Mouse (Mus musculus) embryonic facial prominence, embryonic 14.5 days (tissue): ENCODE measurements at regions not wholly inside any gene's neighbourhood (a gene's known extent, or its start where the extent isn't known, plus 50 kb on each side); places are given as distances from the start of the nearest gene placed in this dataset.
A peak's percentile ranks its signal among the peaks of the same experiment; 100 is the strongest.

ENCODE experiments used
- ATAC-seq: fragments of 200-750 bp; cut with Nextera tagmentation; 2 replicates; pipeline ENCODE4 v1.8.0; 2017; ENCODE audit warnings: low read depth, moderate number of reproducible peaks, moderate TSS enrichment
- DNase-seq: peaks from one replicate; pipeline ENCODE4 v3.0.0-alpha.2; 2015; ENCODE audit warnings: low spot score
- H3K27ac ChIP-seq: fragments of 300-500 bp; sonication (generic); replicated peaks from 2 replicates; pipeline ENCODE4 v1.5.1; 2014; ENCODE audit warnings: low read depth, mild to moderate bottlenecking, low read length, moderate library complexity
- H3K27me3 ChIP-seq: fragments of 300-500 bp; sonication (generic); replicated peaks from 2 replicates; pipeline ENCODE4 v1.6.1; 2014; ENCODE audit warnings: low read length; ENCODE audit not compliant: control insufficient read depth, insufficient read depth
- H3K36me3 ChIP-seq: fragments of 300-500 bp; sonication (generic); 2 replicates; pipeline ENCODE4 v1.6.1; 2014; ENCODE audit warnings: low read length, mixed read lengths; ENCODE audit not compliant: control insufficient read depth, insufficient read depth
- H3K4me1 ChIP-seq: fragments of 300-500 bp; sonication (generic); 2 replicates; pipeline ENCODE4 v1.6.1; 2014; ENCODE audit warnings: antibody characterized with exemption, low read length; ENCODE audit not compliant: control insufficient read depth, insufficient read depth
- H3K4me2 ChIP-seq: fragments of 300-500 bp; sonication (generic); 2 replicates; pipeline ENCODE4 v1.6.1; 2014; ENCODE audit warnings: low read depth, mild to moderate bottlenecking, low read length, moderate library complexity, mixed read lengths
- H3K4me3 ChIP-seq: fragments of 300-500 bp; sonication (generic); 2 replicates; pipeline ENCODE4 v1.5.1; 2014; ENCODE audit warnings: low read depth, mild to moderate bottlenecking, low read length
- H3K9ac ChIP-seq: fragments of 300-500 bp; sonication (generic); 2 replicates; pipeline ENCODE4 v1.6.1; 2014; ENCODE audit warnings: low read depth, mild to moderate bottlenecking, low read length, moderate library complexity, mixed read lengths
- H3K9me3 ChIP-seq: fragments of 300-500 bp; sonication (generic); 2 replicates; pipeline ENCODE4 v1.6.1; 2016; ENCODE audit warnings: low read length; ENCODE audit not compliant: control insufficient read depth
- WGBS: fragments of 180-500 bp; shearing (Covaris S2); extraction: QIAGEN DNeasy Blood & Tissue Kit; methylation state at CpG from one replicate; pipeline ENCODE4 v1.1.7; 2014; 5-methylcytosine and 5-hydroxymethylcytosine counted together

GRCm38 (mm10) chr15:51105359-51106008, 2779.2 kb upstream of the Gm7489 start:
- Histone ChIP-seq H3K4me3 (no peak overlapping the region), H3K9ac (no peak overlapping the region), H3K9me3 (no peaks in the 10 kb centered on the region), H3K4me1 (peaks cover 4% of the 10 kb centered on the region; the same call in 1 of the 2 replicates), H3K27me3 (no peaks in the 10 kb centered on the region), H3K27ac (no peak overlapping the region), H3K4me2 (no peak overlapping the region), H3K36me3 (no peaks in the 10 kb centered on the region)
- WGBS = 71% methylated on average over 17 of the region's 17 CpGs
- DNase-seq = no peak
- ATAC-seq = no peak

- no peak overlapping the region for H3K9ac ChIP-seq
- DNase-seq (no peak), ATAC-seq (no peak)
- H3K27ac ChIP-seq = no peak overlapping the region
- no peaks in the 10 kb centered on the region for H3K4me1 ChIP-seq
- no peak overlapping the region for H3K4me3 ChIP-seq
- no peaks in the 10 kb centered on the region for H3K36me3 ChIP-seq
- H3K4me2 ChIP-seq = no peak overlapping the region
- no peaks in the 10 kb centered on the region for H3K27me3 ChIP-seq
- H3K9me3 ChIP-seq = no peaks in the 10 kb centered on the region
- WGBS = 79% methylated on average over 3 of the region's 3 CpGs
Measured at GRCm38 (mm10) chr15:51110186-51110585, 2774.5 kb upstream of the Gm7489 start.

- H3K9me3 ChIP-seq = no peaks in the 10 kb centered on the region
- no peak overlapping the region for H3K9ac ChIP-seq
- H3K36me3 ChIP-seq = no peaks in the 10 kb centered on the region
- no peak overlapping the region for H3K27ac ChIP-seq
- 0 out of 2 replicates have a peak, but pooled peaks cover 6% of the 10 kb centered on the region for H3K4me1 ChIP-seq
- H3K4me3 ChIP-seq = no peak overlapping the region
- no peaks in the 10 kb centered on the region for H3K27me3 ChIP-seq
- no peak overlapping the region for H3K4me2 ChIP-seq
- ATAC-seq = no peak
- 58% methylated on average over 2 of the region's 2 CpGs for WGBS
- DNase-seq = no peak
Measured at GRCm38 (mm10) chr15:51125896-51126295, 2758.8 kb upstream of the Gm7489 start.

GRCm38 (mm10) chr15:51131017-51131416, 2753.7 kb upstream of the Gm7489 start:
- Histone ChIP-seq H3K4me2 (no peak overlapping the region), H3K4me1 (no peaks in the 10 kb centered on the region), H3K4me3 (no peak overlapping the region), H3K9me3 (no peaks in the 10 kb centered on the region), H3K27ac (no peak overlapping the region), H3K27me3 (no peaks in the 10 kb centered on the region), H3K36me3 (no peaks in the 10 kb centered on the region), H3K9ac (no peak overlapping the region)
- 71% methylated on average over 4 of the region's 4 CpGs for WGBS
- DNase-seq = no peak
- no peak for ATAC-seq

GRCm38 (mm10) chr15:51136121-51136520, 2748.6 kb upstream of the Gm7489 start:
- H3K4me3 ChIP-seq = no peak overlapping the region
- no peak overlapping the region for H3K4me2 ChIP-seq
- no peak overlapping the region for H3K27ac ChIP-seq
- DNase-seq = peak; percentile 3
- peaks cover 4% of the 10 kb centered on the region for H3K4me1 ChIP-seq
- no peaks in the 10 kb centered on the region for H3K9me3 ChIP-seq
- WGBS = 83% methylated on average over 1 of the region's 1 CpGs
- H3K27me3 ChIP-seq = no peaks in the 10 kb centered on the region
- no peak overlapping the region for H3K9ac ChIP-seq
- no peaks in the 10 kb centered on the region for H3K36me3 ChIP-seq
- ATAC-seq = no peak

- ATAC-seq (no peak), DNase-seq (peak; percentile 30)
- WGBS = 64% methylated on average over 4 of the region's 4 CpGs
- Histone ChIP-seq H3K9ac (no peak overlapping the region), H3K27ac (no peak overlapping the region), H3K4me1 (peaks cover 4% of the 10 kb centered on the region), H3K4me2 (no peak overlapping the region), H3K36me3 (no peaks in the 10 kb centered on the region), H3K4me3 (no peak overlapping the region), H3K9me3 (no peaks in the 10 kb centered on the region), H3K27me3 (no peaks in the 10 kb centered on the region)
Measured at GRCm38 (mm10) chr15:51139507-51139906, 2745.2 kb upstream of the Gm7489 start.

GRCm38 (mm10) chr15:51173976-51174620, 2710.6 kb upstream of the Gm7489 start:
- H3K4me2 ChIP-seq = no peak overlapping the region
- no peak for DNase-seq
- H3K27me3 ChIP-seq = no peaks in the 10 kb centered on the region
- H3K4me3 ChIP-seq = no peak overlapping the region
- no peaks in the 10 kb centered on the region for H3K4me1 ChIP-seq
- H3K9me3 ChIP-seq = no peaks in the 10 kb centered on the region
- no peak overlapping the region for H3K27ac ChIP-seq
- H3K36me3 ChIP-seq = no peaks in the 10 kb centered on the region
- 86% methylated on average over 1 of the region's 1 CpGs for WGBS
- H3K9ac ChIP-seq = no peak overlapping the region
- no peak for ATAC-seq

GRCm38 (mm10) chr15:51176466-51176865, 2708.2 kb upstream of the Gm7489 start:
- 28% methylated on average over 2 of the region's 2 CpGs for WGBS
- no peak overlapping the region for H3K27ac ChIP-seq
- H3K36me3 ChIP-seq = no peaks in the 10 kb centered on the region
- H3K9ac ChIP-seq = no peak overlapping the region
- no peak overlapping the region for H3K4me2 ChIP-seq
- H3K4me1 ChIP-seq = no peaks in the 10 kb centered on the region
- no peaks in the 10 kb centered on the region for H3K27me3 ChIP-seq
- no peak overlapping the region for H3K4me3 ChIP-seq
- ATAC-seq (no peak), DNase-seq (peak; percentile 20)
- no peaks in the 10 kb centered on the region for H3K9me3 ChIP-seq

- 83% methylated on average over 3 of the region's 3 CpGs for WGBS
- DNase-seq = no peak
- H3K4me2 ChIP-seq = no peak overlapping the region
- no peak overlapping the region for H3K4me3 ChIP-seq
- H3K27me3 ChIP-seq = no peaks in the 10 kb centered on the region
- no peaks in the 10 kb centered on the region for H3K36me3 ChIP-seq
- H3K9ac ChIP-seq = no peak overlapping the region
- no peak for ATAC-seq
- H3K9me3 ChIP-seq = no peaks in the 10 kb centered on the region
- no peak overlapping the region for H3K27ac ChIP-seq
- no peaks in the 10 kb centered on the region for H3K4me1 ChIP-seq
Measured at GRCm38 (mm10) chr15:51189134-51189533, 2695.6 kb upstream of the Gm7489 start.
